Mouse (Mus musculus) hindbrain, postnatal 0 days (tissue): ENCODE results near the gene Cenpu. TPM values are rescaled to one million over a fixed set of nuclear protein-coding genes. Genes with fewer than 3 reads are reported as not detected.
A peak's percentile ranks its signal among the peaks of the same experiment; 100 is the strongest.

Source experiments
- ATAC-seq: fragments of 200-750 bp; cut with Nextera tagmentation; 2 replicates; pipeline ENCODE4 v1.8.0; 2017; ENCODE audit warnings: mild to moderate bottlenecking, moderate TSS enrichment, moderate library complexity
- DNase-seq: peaks from one replicate; pipeline ENCODE4 v3.0.0-alpha.2; 2015; ENCODE audit warnings: low spot score
- H3K27ac ChIP-seq: fragments of 300-500 bp; sonication (generic); 2 replicates; pipeline ENCODE4 v1.5.1; 2014; ENCODE audit warnings: mild to moderate bottlenecking
- H3K27me3 ChIP-seq: fragments of 300-500 bp; sonication (generic); 2 replicates; pipeline ENCODE4 v1.6.1; 2014; ENCODE audit warnings: low read length, mixed read lengths; ENCODE audit not compliant: insufficient read depth
- H3K36me3 ChIP-seq: fragments of 300-500 bp; sonication (generic); 2 replicates; pipeline ENCODE4 v1.6.1; 2014; ENCODE audit warnings: low read length, mixed read lengths; ENCODE audit not compliant: insufficient read depth
- H3K4me1 ChIP-seq: fragments of 300-500 bp; sonication (generic); 2 replicates; pipeline ENCODE4 v1.6.1; 2014; ENCODE audit warnings: antibody characterized with exemption, low read length, mixed read lengths; ENCODE audit not compliant: insufficient read depth
- H3K4me2 ChIP-seq: fragments of 300-500 bp; sonication (generic); 2 replicates; pipeline ENCODE4 v1.6.1; 2014; ENCODE audit warnings: low read depth, mild to moderate bottlenecking, low read length, moderate library complexity, mixed read lengths
- H3K4me3 ChIP-seq: fragments of 300-500 bp; sonication (generic); 2 replicates; pipeline ENCODE4 v1.5.1; 2014; ENCODE audit warnings: low read length
- H3K9ac ChIP-seq: fragments of 300-500 bp; sonication (generic); replicated peaks from 2 replicates; pipeline ENCODE4 v1.6.1; 2014; ENCODE audit warnings: mild to moderate bottlenecking, low read length, moderate library complexity, mixed read lengths
- H3K9me3 ChIP-seq: fragments of 300-500 bp; sonication (generic); 2 replicates; pipeline ENCODE4 v1.6.1; 2016; ENCODE audit warnings: low read length, mixed read lengths
- CTCF ChIP-seq: IDR thresholded peaks from 2 replicates; pipeline ENCODE4 v1.5.1; 2016; ENCODE audit warnings: antibody characterized with exemption, control low read depth, low read depth
- WGBS: fragments of 180-500 bp; shearing (Covaris S2); extraction: QIAGEN DNeasy Blood & Tissue Kit; methylation state at CpG from one replicate; pipeline ENCODE4 v1.1.7; 2014; 5-methylcytosine and 5-hydroxymethylcytosine counted together
- polyA plus RNA-seq: library from polyadenylated mRNA; unstranded; fragments of >200 nt; fragmentation: Nextera tagmentation; extraction: Ambion mirVana; gene quantifications from 2 replicates; pipeline ENCODE4 v1.2.1, GENCODE M21; 2015
- total RNA-seq: library from RNA; depleted of rRNA; stranded (reverse); fragments of >200 nt; gene quantifications from 2 replicates; pipeline ENCODE4 v1.2.3, GENCODE M21; 2014; rRNA removed

Cenpu gene
- total and polyA plus RNA-seq, 2 experiments from 2014 or later = 6.0 to 8.0 TPM

DNA sequence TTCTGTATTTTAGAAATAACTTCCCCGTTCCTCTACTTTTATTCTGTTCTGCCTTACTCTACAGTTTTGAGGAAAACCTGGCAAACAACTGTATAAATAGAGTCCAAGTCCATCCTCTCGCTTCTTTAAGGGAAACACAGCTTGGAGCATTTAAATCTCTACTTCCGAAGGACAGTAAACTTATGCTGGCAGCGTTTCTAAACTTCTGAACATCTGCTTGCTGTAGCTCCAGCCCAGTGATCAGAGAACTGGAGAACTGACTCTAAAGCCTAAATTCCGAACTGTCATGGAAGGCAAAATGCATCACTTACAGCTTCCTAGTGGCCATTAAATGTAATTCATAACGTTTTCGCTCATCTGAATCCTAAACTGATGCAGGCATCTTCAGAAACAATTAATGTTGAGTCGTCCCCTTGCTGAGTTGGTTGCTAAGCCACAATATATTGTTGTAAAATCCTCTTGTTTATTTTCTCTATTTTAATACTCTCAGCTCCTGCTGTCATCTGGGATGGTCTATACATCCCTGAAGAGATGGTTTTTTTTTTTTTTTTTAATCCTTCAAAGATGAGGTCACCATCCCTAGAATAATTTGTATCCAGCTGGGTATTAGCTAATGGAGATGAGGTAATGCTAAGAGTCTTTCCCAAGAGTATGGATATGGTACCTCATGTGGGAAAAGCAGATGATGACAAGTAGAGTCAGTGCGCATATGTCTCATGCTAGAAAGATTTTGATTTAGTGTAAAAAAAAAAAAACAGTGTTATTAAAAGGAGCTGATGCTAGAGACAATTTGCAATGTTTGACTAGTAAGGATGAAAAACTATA, 70.8 kb downstream of the Cenpu start:
- Histone ChIP-seq H3K9ac (no peak overlapping the region), H3K27ac (no peak overlapping the region), H3K4me1 (peaks cover 6% of the 10 kb centered on the region), H3K4me2 (no peak overlapping the region), H3K4me3 (no peak overlapping the region), H3K27me3 (no peaks in the 10 kb centered on the region), H3K9me3 (no peaks in the 10 kb centered on the region), H3K36me3 (no peaks in the 10 kb centered on the region)
- 62% methylated on average over 9 of the region's 9 CpGs for WGBS
- TF ChIP-seq CTCF = 0 out of 2 replicates have a peak, but pooled peaks have one; percentile 4
- no peak for DNase-seq
- peak; percentile 54; the same call in 1 of the 2 replicates for ATAC-seq

- 47% methylated on average over 1 of the region's 1 CpGs for WGBS
- ATAC-seq = no peak
These were observed 73.3 kb downstream of the Cenpu start for GRCm38 (mm10) chr8:46625166-46625565.

GRCm38 (mm10) chr8:46626642-46627041, 74.8 kb downstream of the Cenpu start:
- ATAC-seq (no peak), DNase-seq (no peak)
- TF ChIP-seq CTCF = no peak
- no peak overlapping the region for H3K27ac ChIP-seq
- no peaks in the 10 kb centered on the region for H3K4me1 ChIP-seq
- 98% methylated on average over 5 of the region's 5 CpGs for WGBS
- H3K9me3 ChIP-seq = no peaks in the 10 kb centered on the region
- peaks cover 6% of the 10 kb centered on the region; the same call in 1 of the 2 replicates for H3K36me3 ChIP-seq
- no peak overlapping the region for H3K4me3 ChIP-seq
- no peak overlapping the region for H3K9ac ChIP-seq
- H3K4me2 ChIP-seq = no peak overlapping the region
- no peaks in the 10 kb centered on the region for H3K27me3 ChIP-seq

More at GRCm38 (mm10) chr8:46625166-46625565, 73.3 kb downstream of the Cenpu start:
- Histone ChIP-seq H3K4me3 (no peak overlapping the region), H3K9ac (no peak overlapping the region), H3K4me2 (no peak overlapping the region), H3K4me1 (no peaks in the 10 kb centered on the region), H3K9me3 (no peaks in the 10 kb centered on the region), H3K27ac (no peak overlapping the region), H3K27me3 (no peaks in the 10 kb centered on the region), H3K36me3 (peaks cover under 1% of the 10 kb centered on the region; the same call in 1 of the 2 replicates)
- no peak for DNase-seq
- no peak for TF ChIP-seq CTCF

DNA sequence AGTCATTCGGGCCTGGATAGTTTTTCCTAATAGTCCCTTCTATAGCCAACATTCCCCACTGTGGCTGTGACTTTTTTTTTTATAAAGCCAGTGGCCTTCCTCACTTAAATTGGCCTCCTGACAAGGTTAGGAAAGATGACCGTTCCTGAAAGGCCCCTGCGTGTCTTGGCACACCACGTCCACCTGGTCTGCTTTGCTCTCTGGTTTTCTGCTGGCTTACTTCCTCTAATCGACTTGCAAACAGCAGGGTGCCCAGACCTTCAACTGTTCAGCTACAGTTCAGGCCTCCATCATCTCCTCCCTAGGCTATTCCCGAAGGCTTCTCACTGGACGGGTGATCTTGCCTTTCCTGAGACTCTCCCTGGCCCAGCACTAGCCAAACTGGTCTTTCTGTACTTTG, 76.1 kb downstream of the Cenpu start:
- Histone ChIP-seq H3K4me2 (no peak overlapping the region), H3K9ac (no peak overlapping the region), H3K27me3 (no peaks in the 10 kb centered on the region), H3K36me3 (peaks cover 13% of the 10 kb centered on the region; the same call in 1 of the 2 replicates), H3K27ac (no peak overlapping the region), H3K4me1 (no peaks in the 10 kb centered on the region), H3K4me3 (no peak overlapping the region), H3K9me3 (no peaks in the 10 kb centered on the region)
- DNase-seq = no peak
- ATAC-seq = no peak
- 60% methylated on average over 7 of the region's 7 CpGs for WGBS
- TF ChIP-seq CTCF = no peak

DNA sequence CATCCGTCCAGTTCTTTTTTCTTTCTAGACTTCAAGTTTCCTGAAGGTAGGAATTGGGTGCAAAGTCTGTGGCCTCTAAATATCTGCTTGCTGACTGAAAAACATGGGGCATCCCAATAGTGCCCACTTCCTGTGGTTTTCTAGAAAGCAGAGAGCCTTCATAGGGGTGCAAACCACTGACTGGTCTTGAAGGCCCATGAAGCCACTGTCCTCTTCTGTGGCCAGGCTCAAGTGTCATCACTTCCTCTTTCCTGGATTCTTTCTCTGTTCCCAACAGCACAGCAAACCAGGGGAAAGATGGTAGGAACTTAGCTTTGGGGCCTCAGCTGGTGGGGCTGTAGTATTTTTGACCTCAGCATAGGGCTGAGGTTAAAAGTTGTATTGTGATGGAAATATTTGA, 76.8 kb downstream of the Cenpu start:
- H3K36me3 ChIP-seq = peaks cover 19% of the 10 kb centered on the region; the same call in 1 of the 2 replicates
- DNase-seq = no peak
- H3K27ac ChIP-seq = no peak overlapping the region
- no peak overlapping the region for H3K4me2 ChIP-seq
- ATAC-seq = no peak
- no peaks in the 10 kb centered on the region for H3K27me3 ChIP-seq
- no peak overlapping the region for H3K9ac ChIP-seq
- no peaks in the 10 kb centered on the region for H3K9me3 ChIP-seq
- TF ChIP-seq CTCF = no peak
- no peak overlapping the region for H3K4me3 ChIP-seq
- 93% methylated on average over 1 of the region's 1 CpGs for WGBS
- no peaks in the 10 kb centered on the region for H3K4me1 ChIP-seq

Other genes with a start within 250 kb of the Cenpu start
- gene Acsl1, start 81.0 kb upstream of the Cenpu start, total RNA-seq = 29.0 and 40.3 TPM in 2 replicates
- gene Acsl1, start 81.0 kb upstream of the Cenpu start, polyA plus RNA-seq = 25.6 and 26.7 TPM in 2 replicates
- 2.8 and 4.0 TPM in 2 replicates for gene Primpol, start 65.2 kb downstream of the Cenpu start, total RNA-seq
- gene Primpol, start 65.2 kb downstream of the Cenpu start, polyA plus RNA-seq = 4.8 and 4.9 TPM in 2 replicates
- 87.8 and 92.0 TPM in 2 replicates for gene Casp3, start 65.3 kb downstream of the Cenpu start, total RNA-seq
- gene Casp3, start 65.3 kb downstream of the Cenpu start, polyA plus RNA-seq = 165 and 174 TPM in 2 replicates
- 3.8 and 4.7 TPM in 2 replicates for gene Irf2, start 187.7 kb downstream of the Cenpu start, total RNA-seq
- 11.1 and 12.8 TPM in 2 replicates for gene Irf2, start 187.7 kb downstream of the Cenpu start, polyA plus RNA-seq